Mouse (Mus musculus): ENCODE measurements around the gene Btbd10. TPM values are rescaled to one million over a fixed set of nuclear protein-coding genes. Genes with fewer than 3 reads are reported as not detected.

Btbd10 gene
- polyA plus RNA-seq, 1 experiment from 2014 or later = 14.8 TPM

DNA sequence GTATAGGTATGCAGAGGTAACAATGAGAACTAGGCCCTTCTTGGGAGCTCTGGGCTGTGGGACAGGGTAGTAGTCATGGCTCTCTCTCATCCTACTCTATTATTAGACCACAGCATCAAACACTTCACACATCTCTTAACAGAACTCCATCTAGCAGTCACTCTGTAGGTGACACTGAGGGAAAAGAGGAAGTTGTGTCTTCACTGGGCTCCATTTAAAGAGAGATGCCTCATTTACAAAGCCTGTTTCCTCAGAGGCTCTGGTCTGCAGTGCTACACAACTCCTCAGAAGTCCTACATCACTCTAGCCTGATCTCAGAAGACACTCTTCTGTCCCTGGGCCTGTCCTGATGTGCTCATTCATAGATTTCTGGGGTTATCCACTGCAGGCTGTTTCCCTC is 100.1 kb downstream of the Btbd10 start:
- Histone ChIP-seq H3K4me3 (ENCODE audit: low read depth, low read length) (no peak overlapping the region), H3K4me2 (no peak overlapping the region), H3K4me1 (replicated peaks; ENCODE audit: control insufficient read depth, insufficient read depth, low read length) (no peaks in the 10 kb centered on the region), H3K36me3 (ENCODE audit: control insufficient read depth, insufficient read depth, low read length) (no peaks in the 10 kb centered on the region), H3K9ac (ENCODE audit: low read depth, low read length) (no peak overlapping the region), H3K9me3 (ENCODE audit: control insufficient read depth, low read length) (no peaks in the 10 kb centered on the region), H3K27me3 (replicated peaks; ENCODE audit: control insufficient read depth, insufficient read depth, low read length) (no peaks in the 10 kb centered on the region), H3K27ac (ENCODE audit: low read depth, low read length) (no peak overlapping the region)
- ATAC-seq (replicated peaks; ENCODE audit: low FRiP score) (no peak), DNase-seq (ENCODE audit: low spot score) (no peak)

DNA sequence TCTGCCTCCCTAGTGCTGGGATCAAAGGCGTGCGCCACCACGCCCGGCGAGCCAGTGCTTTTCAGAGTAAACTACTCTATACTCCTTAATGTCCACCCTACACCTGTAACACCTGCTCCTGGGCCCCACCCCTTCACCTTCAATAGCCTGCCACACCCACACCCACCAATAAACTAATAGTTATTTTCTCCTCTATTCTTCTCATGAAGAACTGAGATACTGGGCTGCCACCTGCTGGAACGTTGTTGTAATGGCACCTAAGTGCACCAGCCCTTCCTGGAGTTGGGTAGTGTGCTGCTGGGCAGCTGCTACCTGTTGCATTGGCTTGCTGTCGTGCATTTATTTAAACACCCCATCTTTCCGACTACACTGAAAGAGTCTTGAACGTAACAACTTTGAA is 100.9 kb downstream of the Btbd10 start:
- 73% methylated on average over 9 of the region's 9 CpGs for WGBS
- Histone ChIP-seq H3K36me3 (ENCODE audit: control insufficient read depth, insufficient read depth, low read length) (no peaks in the 10 kb centered on the region), H3K4me1 (replicated peaks; ENCODE audit: control insufficient read depth, insufficient read depth, low read length) (no peaks in the 10 kb centered on the region)

More for the DNA sequence above, 100.9 kb downstream of the Btbd10 start:
- H3K4me2 ChIP-seq = no peak overlapping the region
- DNase-seq (ENCODE audit: low spot score) (no peak), ATAC-seq (replicated peaks; ENCODE audit: low FRiP score) (no peak; the same call in 1 of the 2 replicates)
- no peak overlapping the region for H3K4me3 ChIP-seq (ENCODE audit: low read depth, low read length)
- no peaks in the 10 kb centered on the region for H3K9me3 ChIP-seq (ENCODE audit: control insufficient read depth, low read length)
- no peak overlapping the region for H3K9ac ChIP-seq (ENCODE audit: low read depth, low read length)
- H3K27me3 ChIP-seq (replicated peaks; ENCODE audit: control insufficient read depth, insufficient read depth, low read length) = no peaks in the 10 kb centered on the region
- no peak overlapping the region for H3K27ac ChIP-seq (ENCODE audit: low read depth, low read length)

Other genes with a start within 250 kb of the Btbd10 start
- 8.4 and 9.5 TPM in 2 replicates for gene Arntl, start 161.9 kb downstream of the Btbd10 start, polyA plus RNA-seq (2014; fragmentation: Nextera tagmentation; extraction: Ambion mirVana)
- not detected in 2 replicates for gene Pth, start 19.2 kb upstream of the Btbd10 start, polyA plus RNA-seq (2014; fragmentation: Nextera tagmentation; extraction: Ambion mirVana)
- 45.2 and 51.0 TPM in 2 replicates for gene Far1, start 144.4 kb upstream of the Btbd10 start, polyA plus RNA-seq (2014; fragmentation: Nextera tagmentation; extraction: Ambion mirVana)